Mouse (Mus musculus): ENCODE results near the gene Zfp91.
"Not testable (repeated sequence)": the region's sequence is repeated elsewhere in the genome, so short reads cannot be mapped to it uniquely, and the experiment has no call there.

The Zfp91 gene

GRCm38 (mm10) chr19:12794056-12795044 is 1.6 kb downstream of the Zfp91 start:
- peak; percentile 92 for DNase-seq (ENCODE audit: low spot score)

- DNase-seq (ENCODE audit: low spot score), result no peak
These were observed 3.6 kb downstream of the Zfp91 start for GRCm38 (mm10) chr19:12792374-12792773.

GRCm38 (mm10) chr19:12787721-12788120 is 8.2 kb downstream of the Zfp91 start:
- DNase-seq (ENCODE audit: low spot score), result no peak

GRCm38 (mm10) chr19:12786803-12787395 is 9.0 kb downstream of the Zfp91 start:
- DNase-seq (ENCODE audit: low spot score), result no peak

GRCm38 (mm10) chr19:12780437-12780836 is 15.5 kb downstream of the Zfp91 start:
- no peak for DNase-seq (ENCODE audit: low spot score)

GRCm38 (mm10) chr19:12770888-12771287 is 25.0 kb downstream of the Zfp91 start:
- DNase-seq (ENCODE audit: low spot score), result no peak

- DNase-seq (ENCODE audit: low spot score), result no peak
These were observed 30.6 kb downstream of the Zfp91 start, which contains the start of gene Cntf for GRCm38 (mm10) chr19:12765308-12765707. TSS of gene Cntf (minus strand) at chr19:12765632.

GRCm38 (mm10) chr19:12762212-12763130 is 33.5 kb downstream of the Zfp91 start:
- no peak for DNase-seq (ENCODE audit: low spot score)

- no peak for DNase-seq (ENCODE audit: low spot score)
These were observed 36.3 kb downstream of the Zfp91 start for GRCm38 (mm10) chr19:12759656-12760055.

GRCm38 (mm10) chr19:12758936-12759478 is 36.9 kb downstream of the Zfp91 start:
- no peak for DNase-seq (ENCODE audit: low spot score)

GRCm38 (mm10) chr19:12756286-12756685 is 39.6 kb downstream of the Zfp91 start:
- DNase-seq (ENCODE audit: low spot score), result no peak

- no peak for DNase-seq (ENCODE audit: low spot score)
These were observed 64.0 kb downstream of the Zfp91 start for GRCm38 (mm10) chr19:12731950-12732349.

GRCm38 (mm10) chr19:12731036-12731435 is 64.9 kb downstream of the Zfp91 start:
- no peak for DNase-seq (ENCODE audit: low spot score)

- no peak for DNase-seq (ENCODE audit: low spot score)
These were observed 70.1 kb downstream of the Zfp91 start for GRCm38 (mm10) chr19:12725851-12726250.

GRCm38 (mm10) chr19:12722308-12722707 is 73.6 kb downstream of the Zfp91 start:
- peak; percentile 6 for DNase-seq (ENCODE audit: low spot score)

- DNase-seq (ENCODE audit: low spot score), result not testable (repeated sequence)
These were observed 74.3 kb downstream of the Zfp91 start for GRCm38 (mm10) chr19:12721596-12721995.

- not testable (repeated sequence) for DNase-seq (ENCODE audit: low spot score)
These were observed 75.0 kb downstream of the Zfp91 start for GRCm38 (mm10) chr19:12720919-12721318.

GRCm38 (mm10) chr19:12720463-12720862 is 75.5 kb downstream of the Zfp91 start:
- DNase-seq (ENCODE audit: low spot score), result no peak

- no peak for DNase-seq (ENCODE audit: low spot score)
These were observed 76.7 kb downstream of the Zfp91 start for GRCm38 (mm10) chr19:12719189-12719588.
